In genomic region chr10:88119721-88120120, GRCm38 (mm10) we compare ENCODE assay signal across 14 mouse cellular contexts. TPM values are rescaled to one million over a fixed set of nuclear protein-coding genes. Genes with fewer than 3 reads are reported as not detected.
A peak's percentile ranks its signal among the peaks of the same experiment; 100 is the strongest.
DNase-seq lines count a peak whose midpoint lies in the region; ATAC-seq and TF ChIP-seq lines count a peak whose summit lies in the region.
"Had no signal": no experiment of that assay in that cellular context is flagged by ENCODE, and none has a peak within 500 bp of the region (broad histone marks: within the 10 kb centered on the region; RNA-seq: fewer than 3 reads in every experiment).

No protein-coding gene starts in this region.

- no peak overlapping the region for H3K27ac ChIP-seq in intestine, postnatal 0 days (ENCODE audit: low read depth, low read length)
- no peak overlapping the region for H3K27ac ChIP-seq in intestine, embryonic 15.5 days
- H3K27ac ChIP-seq in midbrain, embryonic 14.5 days (replicated peaks; ENCODE audit: low read depth, low read length), result no peak overlapping the region
- no peak overlapping the region for H3K27ac ChIP-seq in midbrain, embryonic 13.5 days
- H3K27ac ChIP-seq: lung, embryonic 15.5 days had no signal

- H3K27me3 ChIP-seq in intestine, postnatal 0 days (replicated peaks; ENCODE audit: control insufficient read depth, insufficient read depth, low read length), result no peaks in the 10 kb centered on the region
- no peaks in the 10 kb centered on the region for H3K27me3 ChIP-seq in intestine, embryonic 15.5 days (replicated peaks)
- H3K27me3 ChIP-seq in midbrain, embryonic 14.5 days (ENCODE audit: control insufficient read depth, insufficient read depth, low read length), result no peaks in the 10 kb centered on the region
- H3K27me3 ChIP-seq in midbrain, embryonic 13.5 days, result no peaks in the 10 kb centered on the region
- H3K27me3 ChIP-seq: lung, embryonic 15.5 days had no signal

- no peak overlapping the region for H3K4me2 ChIP-seq in intestine, postnatal 0 days (replicated peaks; ENCODE audit: low read depth)
- H3K4me2 ChIP-seq in intestine, embryonic 15.5 days (replicated peaks), result no peak overlapping the region
- H3K4me2 ChIP-seq in midbrain, embryonic 14.5 days (ENCODE audit: low read length), result no peak overlapping the region
- H3K4me2 ChIP-seq in midbrain, embryonic 13.5 days (replicated peaks), result no peak overlapping the region
- H3K4me2 ChIP-seq: lung, embryonic 15.5 days had no signal

- no peaks in the 10 kb centered on the region for H3K36me3 ChIP-seq in intestine, postnatal 0 days (ENCODE audit: control insufficient read depth, insufficient read depth)
- no peaks in the 10 kb centered on the region for H3K36me3 ChIP-seq in intestine, embryonic 15.5 days
- no peaks in the 10 kb centered on the region for H3K36me3 ChIP-seq in midbrain, embryonic 14.5 days (ENCODE audit: control insufficient read depth, insufficient read depth, low read length)
- H3K36me3 ChIP-seq in midbrain, embryonic 13.5 days, result no peaks in the 10 kb centered on the region

- H3K4me1 ChIP-seq in intestine, postnatal 0 days (replicated peaks; ENCODE audit: control insufficient read depth, insufficient read depth, low read length), result no peaks in the 10 kb centered on the region
- H3K4me1 ChIP-seq in intestine, embryonic 15.5 days (replicated peaks), result no peaks in the 10 kb centered on the region
- no peaks in the 10 kb centered on the region for H3K4me1 ChIP-seq in midbrain, embryonic 14.5 days (ENCODE audit: control insufficient read depth, insufficient read depth, low read length)
- no peaks in the 10 kb centered on the region for H3K4me1 ChIP-seq in midbrain, embryonic 13.5 days (replicated peaks)
- H3K4me1 ChIP-seq: lung, embryonic 15.5 days had no signal

- no peaks in the 10 kb centered on the region for H3K9me3 ChIP-seq in intestine, postnatal 0 days (ENCODE audit: control insufficient read depth)
- no peaks in the 10 kb centered on the region for H3K9me3 ChIP-seq in intestine, embryonic 15.5 days
- no peaks in the 10 kb centered on the region for H3K9me3 ChIP-seq in midbrain, embryonic 14.5 days (ENCODE audit: control insufficient read depth, low read length)
- H3K9me3 ChIP-seq in midbrain, embryonic 13.5 days, result no peaks in the 10 kb centered on the region
- H3K9me3 ChIP-seq: lung, embryonic 15.5 days had no signal

- peak; percentile 41 for TF ChIP-seq CTCF in intestine, postnatal 0 days (IDR thresholded peaks at IDR 0.05; ENCODE audit: low read depth)

- H3K4me3 ChIP-seq in intestine, postnatal 0 days (ENCODE audit: low read depth, low read length), result no peak overlapping the region
- H3K4me3 ChIP-seq in intestine, embryonic 15.5 days (replicated peaks), result no peak overlapping the region
- no peak overlapping the region for H3K4me3 ChIP-seq in midbrain, embryonic 14.5 days (replicated peaks; ENCODE audit: low read depth, low read length)
- no peak overlapping the region for H3K4me3 ChIP-seq in midbrain, embryonic 13.5 days (replicated peaks)
- H3K4me3 ChIP-seq: lung, embryonic 15.5 days; myocyte had no signal

- no peak for ATAC-seq in intestine, postnatal 0 days
- ATAC-seq in intestine, embryonic 15.5 days, result no peak
- no peak for ATAC-seq in midbrain, embryonic 14.5 days (ENCODE audit: low FRiP score, low TSS enrichment)
- ATAC-seq in midbrain, embryonic 13.5 days, result no peak

- H3K9ac ChIP-seq in intestine, postnatal 0 days (ENCODE audit: low read depth, low read length), result no peak overlapping the region
- H3K9ac ChIP-seq in intestine, embryonic 15.5 days, result no peak overlapping the region
- no peak overlapping the region for H3K9ac ChIP-seq in midbrain, embryonic 14.5 days (replicated peaks; ENCODE audit: low read length)
- no peak overlapping the region for H3K9ac ChIP-seq in midbrain, embryonic 13.5 days (replicated peaks)
- H3K9ac ChIP-seq: lung, embryonic 15.5 days had no signal

- peak; percentile 18 for DNase-seq in embryo, embryonic 11 days
- no peak for DNase-seq in embryo, embryonic 10 days (ENCODE audit: low spot score)
- DNase-seq in midbrain, embryonic 14.5 days, result peak; percentile 63
- no peak for DNase-seq in spleen, postnatal 36 days (ENCODE audit: low spot score in 2 of 2)
- DNase-seq in urinary bladder, adult 18-20 months (ENCODE audit: low spot score in 2 of 2), result no peak
- DNase-seq: cerebellum, adult 11-12 months; heart, postnatal 10 days; kidney, postnatal 14 days; layer of hippocampus, postnatal 36 days had no signal

RNA-seq across cellular contexts. Expression of gene Parpbp, which starts 27.0 kb away (rescaled TPM):
- 2.0 and 2.1 TPM in 2 replicates for polyA plus RNA-seq in intestine, postnatal 0 days (2015; fragmentation: Nextera tagmentation; extraction: Ambion mirVana)
- 9.1 and 10.4 TPM in 2 replicates for polyA plus RNA-seq in intestine, embryonic 15.5 days (2015; fragmentation: Nextera tagmentation; extraction: Ambion mirVana)
- 2.0 and 3.5 TPM in 2 replicates for polyA plus RNA-seq in midbrain, embryonic 14.5 days (2014; fragmentation: Nextera tagmentation; extraction: Ambion mirVana)
- polyA plus RNA-seq in midbrain, embryonic 13.5 days (2015; fragmentation: Nextera tagmentation; extraction: Ambion mirVana), result 4.9 and 5.8 TPM in 2 replicates

RNA-seq across cellular contexts. Expression of gene Nup37, which starts 27.1 kb away (rescaled TPM):
- 24.7 and 27.4 TPM in 2 replicates for polyA plus RNA-seq in intestine, postnatal 0 days (2015; fragmentation: Nextera tagmentation; extraction: Ambion mirVana)
- 72.0 and 88.1 TPM in 2 replicates for polyA plus RNA-seq in intestine, embryonic 15.5 days (2015; fragmentation: Nextera tagmentation; extraction: Ambion mirVana)
- polyA plus RNA-seq in midbrain, embryonic 14.5 days (2014; fragmentation: Nextera tagmentation; extraction: Ambion mirVana), result 29.7 and 37.6 TPM in 2 replicates
- 43.8 and 43.9 TPM in 2 replicates for polyA plus RNA-seq in midbrain, embryonic 13.5 days (2015; fragmentation: Nextera tagmentation; extraction: Ambion mirVana)

RNA-seq across cellular contexts. Expression of gene Pmch, which starts 28.8 kb away (rescaled TPM):
- polyA plus RNA-seq in intestine, postnatal 0 days (2015; fragmentation: Nextera tagmentation; extraction: Ambion mirVana), result not detected in 2 replicates
- polyA plus RNA-seq in intestine, embryonic 15.5 days (2015; fragmentation: Nextera tagmentation; extraction: Ambion mirVana), result 0.20 TPM in 1 of 2 replicates, not detected in the other
- polyA plus RNA-seq in midbrain, embryonic 14.5 days (2014; fragmentation: Nextera tagmentation; extraction: Ambion mirVana), result 1.00 TPM in 1 of 2 replicates, not detected in the other
- 12.2 and 43.4 TPM in 2 replicates for polyA plus RNA-seq in midbrain, embryonic 13.5 days (2015; fragmentation: Nextera tagmentation; extraction: Ambion mirVana)

Comparison
In these comparisons a context has a peak if more than half of its experiments do, and no peak if none do; other contexts are left out.
1. DNase-seq: peak in embryo, embryonic 11 days (single experiment) and midbrain, embryonic 14.5 days (single experiment); none in embryo, embryonic 10 days (single experiment), spleen, postnatal 36 days (0 of 2) and urinary bladder, adult 18-20 months (0 of 2).